Mouse (Mus musculus) monocyte, adult 5-6 weeks (primary cell): Measurements from ENCODE around the gene Mrpl53. TPM values are rescaled to one million over a fixed set of nuclear protein-coding genes. Genes with fewer than 3 reads are reported as not detected.
"Not testable (repeated sequence)": the region's sequence is repeated elsewhere in the genome, so short reads cannot be mapped to it uniquely, and the experiment has no call there.

ENCODE experiments used
- ATAC-seq: fragments of 153-309, 156-312 bp; replicated peaks from 2 replicates; pipeline ENCODE4 v1.8.0; 2017; ENCODE audit warnings: mild to moderate bottlenecking; ENCODE audit not compliant: low TSS enrichment, insufficient number of reproducible peaks, severe bottlenecking, poor library complexity, low FRiP score
- total RNA-seq: library from RNA; stranded (forward); fragments of 200-1000, 200-491, 200-594 nt; gene quantifications from 3 replicates; pipeline ENCODE4 v1.2.3, GENCODE M21; 2017

The Mrpl53 gene
- total RNA-seq, 1 experiment from 2014 or later = 4.4 TPM

- ATAC-seq = no peak
Observed at GRCm38 (mm10) chr6:83137576-83137950, 28.7 kb downstream of the Mrpl53 start.

GRCm38 (mm10) chr6:83138056-83138455 is 29.2 kb downstream of the Mrpl53 start:
- ATAC-seq = no peak

DNA sequence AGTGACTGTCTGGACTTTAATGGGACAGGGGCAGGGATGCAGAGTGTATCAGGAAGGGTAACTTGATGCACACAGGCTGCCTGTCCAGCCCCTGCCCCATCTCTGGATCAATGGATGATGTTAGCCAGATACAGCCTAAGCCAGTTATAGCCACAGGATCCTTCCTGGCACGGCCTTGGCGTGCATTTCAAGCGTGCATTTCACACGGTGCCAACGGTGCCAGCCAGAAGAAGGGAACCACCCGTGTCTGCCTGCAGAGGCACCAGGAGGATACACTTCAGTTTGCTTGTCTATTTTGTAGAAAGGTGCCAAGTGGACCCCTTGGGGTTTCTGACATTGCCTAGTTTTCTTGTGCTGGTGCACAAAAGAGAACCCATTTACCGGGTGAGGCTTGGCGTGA is 31.2 kb downstream of the Mrpl53 start:
- ATAC-seq = no peak

- ATAC-seq = no peak
Observed at GRCm38 (mm10) chr6:83141636-83142035, 32.8 kb downstream of the Mrpl53 start.

- no peak; the same call in 1 of the 2 replicates for ATAC-seq
Observed at GRCm38 (mm10) chr6:83142211-83142731, 33.4 kb downstream of the Mrpl53 start.

GRCm38 (mm10) chr6:83142886-83143285 is 34.0 kb downstream of the Mrpl53 start:
- no peak for ATAC-seq

DNA sequence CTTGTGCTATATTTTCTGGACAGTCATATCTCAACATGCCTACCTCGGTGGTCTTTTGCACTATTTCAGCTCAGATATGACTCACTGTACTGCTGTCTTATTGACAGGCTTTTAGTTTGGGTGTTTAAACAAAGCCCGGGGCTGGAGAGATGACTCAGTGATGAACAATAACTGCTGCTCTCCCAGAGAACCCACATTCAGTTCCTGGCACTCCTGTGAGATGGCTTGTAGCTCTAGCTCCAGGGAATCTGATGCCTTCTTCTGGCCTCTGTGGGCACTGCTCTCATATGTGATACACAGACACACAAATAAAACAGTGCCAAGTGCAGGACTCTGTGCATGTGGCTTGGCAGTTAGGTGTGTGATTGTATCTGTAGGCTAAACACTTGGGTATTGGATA is 36.4 kb downstream of the Mrpl53 start:
- ATAC-seq = no peak

GRCm38 (mm10) chr6:83145805-83146204 is 37.0 kb downstream of the Mrpl53 start:
- no peak for ATAC-seq

DNA sequence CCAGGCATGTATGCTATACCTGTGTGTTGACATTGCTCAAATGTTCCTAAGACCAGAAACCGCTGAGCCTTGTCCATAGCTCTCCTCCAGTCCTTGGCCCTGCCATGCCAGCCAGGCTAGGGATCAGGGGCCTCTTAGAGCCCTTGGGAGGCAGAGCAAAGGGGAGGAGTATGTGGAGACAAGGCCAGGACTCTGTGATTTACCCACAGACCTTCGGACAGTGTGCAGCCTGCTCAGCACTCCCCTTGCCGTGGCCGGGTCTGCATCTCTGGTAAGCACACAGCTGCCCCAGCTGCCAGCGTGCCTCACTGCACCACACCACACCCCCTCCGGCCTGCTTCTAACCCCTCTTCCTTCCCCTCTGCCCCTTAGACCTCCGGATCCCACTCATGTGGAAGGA is 38.4 kb downstream of the Mrpl53 start:
- no peak for ATAC-seq

- no peak for ATAC-seq
Observed at GRCm38 (mm10) chr6:83151721-83152120, 42.9 kb downstream of the Mrpl53 start.

GRCm38 (mm10) chr6:83153038-83153437 is 44.2 kb downstream of the Mrpl53 start:
- no peak for ATAC-seq

DNA sequence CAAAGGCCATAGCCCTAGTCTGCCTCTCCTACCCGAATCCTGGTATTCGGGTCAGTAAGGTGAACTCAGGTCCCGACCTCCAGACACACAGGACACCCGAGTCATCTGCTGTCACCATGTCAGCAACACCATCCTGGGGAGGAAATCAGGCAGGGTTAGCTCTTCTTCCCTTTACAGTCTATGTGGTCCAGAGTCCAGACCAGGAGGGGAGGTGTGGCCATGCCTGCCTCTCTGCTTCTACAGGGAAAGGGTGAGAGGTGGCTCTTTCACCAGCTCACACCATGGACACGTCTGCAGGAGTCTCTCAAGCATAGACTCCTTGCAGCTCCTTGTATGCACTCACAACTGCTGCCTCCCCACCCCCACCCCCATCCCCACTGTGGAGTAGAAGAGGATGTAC is 44.6 kb downstream of the Mrpl53 start:
- ATAC-seq = no peak

DNA sequence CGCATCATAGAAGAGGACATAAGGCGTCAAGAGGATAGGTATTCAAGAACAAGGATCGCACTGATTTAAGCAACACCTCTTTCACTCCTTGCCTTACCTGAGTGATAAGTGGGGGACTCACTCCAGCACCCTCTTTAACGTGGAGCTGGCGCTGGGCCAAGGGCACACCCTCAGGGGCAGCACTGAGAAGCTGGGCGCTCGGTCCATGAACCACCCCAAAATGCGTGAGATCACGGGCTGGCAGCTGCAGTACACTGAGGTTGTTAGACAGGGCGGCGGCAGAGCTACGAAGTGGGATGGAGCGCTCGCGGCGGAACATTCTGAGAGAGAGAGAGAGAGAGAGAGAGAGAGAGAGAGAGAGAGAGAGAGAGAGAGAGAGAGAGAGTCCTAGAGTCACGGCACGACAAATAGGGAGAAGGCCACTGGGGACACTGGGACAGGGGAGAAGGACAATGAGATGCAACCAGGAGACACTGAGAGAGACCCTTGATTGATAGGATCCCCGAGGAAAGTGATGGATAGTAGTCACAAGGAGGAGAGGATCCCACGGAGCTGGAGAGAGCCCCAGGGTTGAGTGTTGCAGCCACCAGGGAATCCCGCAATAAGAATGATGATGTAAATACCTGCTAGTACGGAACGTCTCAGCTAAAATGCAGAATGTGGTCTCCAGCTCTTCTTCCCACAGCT is 46.9 kb downstream of the Mrpl53 start:
- ATAC-seq = no peak

- ATAC-seq = peak; percentile 42; the same call in 1 of the 2 replicates
Observed at GRCm38 (mm10) chr6:83156259-83156684, 47.4 kb downstream of the Mrpl53 start, which contains the start of the genes Wdr54 and 1700003E16Rik. Wdr54 (minus strand) TSS chr6:83156397. 1700003E16Rik (plus strand) TSS chr6:83156404.

DNA sequence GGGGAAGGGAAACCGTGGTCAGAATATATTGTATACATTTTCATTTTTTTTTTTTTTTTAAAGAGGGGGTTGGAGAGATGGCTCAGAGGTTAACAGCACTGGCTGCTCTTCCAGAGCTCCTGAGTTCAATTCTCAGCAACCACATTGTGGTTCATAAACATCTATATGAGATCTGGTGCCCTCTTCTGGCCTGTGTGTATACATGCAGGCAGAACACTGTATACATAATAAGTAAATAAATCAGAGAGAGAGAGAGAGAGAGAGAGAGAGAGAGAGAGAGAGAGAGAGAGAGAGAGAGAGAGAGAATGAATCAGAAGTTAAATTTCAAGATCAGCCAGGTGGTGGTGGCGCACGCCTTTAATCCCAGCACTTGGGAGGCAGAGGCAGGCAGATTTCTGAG is 50.6 kb downstream of the Mrpl53 start:
- ATAC-seq = not testable (repeated sequence)

Other genes starting within 250 kb of the Mrpl53 start
- gene Sema4f, start 169.3 kb upstream of the Mrpl53 start, total RNA-seq = not detected in 3 replicates
- gene M1ap, start 162.1 kb upstream of the Mrpl53 start, total RNA-seq = 1.8 TPM in 1 of 3 replicates, not detected in the others
- gene Dok1, start 75.6 kb upstream of the Mrpl53 start, total RNA-seq = 36.6 to 44.9 TPM (median 43.6 TPM) in 3 replicates
- gene Loxl3, start 74.9 kb upstream of the Mrpl53 start, total RNA-seq = 2.3 to 10.2 TPM (median 4.2 TPM) in 3 replicates
- 187 to 238 TPM (median 209 TPM) in 3 replicates for gene Aup1, start 54.5 kb upstream of the Mrpl53 start, total RNA-seq
- 81.4 to 125 TPM (median 105 TPM) in 3 replicates for gene Htra2, start 53.8 kb upstream of the Mrpl53 start, total RNA-seq
- 0.21 to 3.8 TPM (median 2.6 TPM) in 3 replicates for gene Dqx1, start 51.2 kb upstream of the Mrpl53 start, total RNA-seq
- not detected in 3 replicates for gene Tlx2, start 38.7 kb upstream of the Mrpl53 start, total RNA-seq
- 2.0 to 13.5 TPM (median 6.9 TPM) in 3 replicates for gene Pcgf1, start 31.2 kb upstream of the Mrpl53 start, total RNA-seq
- gene Lbx2, start 22.7 kb upstream of the Mrpl53 start, total RNA-seq = not detected in 3 replicates
- gene Ccdc142, start 7.4 kb upstream of the Mrpl53 start, total RNA-seq = 0.48 to 12.5 TPM (median 1.5 TPM) in 3 replicates
- 2.5 to 5.5 TPM (median 2.6 TPM) in 3 replicates for gene Gm42688, start 7.4 kb upstream of the Mrpl53 start, total RNA-seq
- gene Mogs, start 6.5 kb downstream of the Mrpl53 start, total RNA-seq = 24.8 to 42.1 TPM (median 28.8 TPM) in 3 replicates
- gene Wbp1, start 12.5 kb downstream of the Mrpl53 start, total RNA-seq = 45.0 to 60.1 TPM (median 53.4 TPM) in 3 replicates
- gene Ino80b, start 16.4 kb downstream of the Mrpl53 start, total RNA-seq = 25.0 to 53.9 TPM (median 41.3 TPM) in 3 replicates
- 0.96 to 2.7 TPM (median 1.0 TPM) in 3 replicates for gene Rtkn, start 26.4 kb downstream of the Mrpl53 start, total RNA-seq
- gene Wdr54, start 47.4 kb downstream of the Mrpl53 start, total RNA-seq = 0.11 to 0.29 TPM in 2 of 3 replicates, not detected in the other
- 0.48 TPM in 1 of 3 replicates, not detected in the others for gene 1700003E16Rik, start 47.4 kb downstream of the Mrpl53 start, total RNA-seq
- gene Dctn1, start 56.9 kb downstream of the Mrpl53 start, total RNA-seq = 39.1 to 65.9 TPM (median 51.0 TPM) in 3 replicates
- not detected in 3 replicates for gene Slc4a5, start 110.8 kb downstream of the Mrpl53 start, total RNA-seq
- gene Mthfd2, start 216.9 kb downstream of the Mrpl53 start, total RNA-seq = 25.6 to 40.2 TPM (median 28.5 TPM) in 3 replicates
- gene Mob1a, start 217.0 kb downstream of the Mrpl53 start, total RNA-seq = 300 to 314 TPM (median 304 TPM) in 3 replicates
- gene Bola3, start 240.1 kb downstream of the Mrpl53 start, total RNA-seq = 13.0 to 48.5 TPM (median 38.5 TPM) in 3 replicates